Mouse (Mus musculus): ENCODE results near the gene Cd276. TPM values are rescaled to one million over a fixed set of nuclear protein-coding genes. Genes with fewer than 3 reads are reported as not detected.

Gene Cd276
- polyA plus RNA-seq, 1 experiment from 2014 or later: 26.6 TPM

GRCm38 (mm10) chr9:58555685-58556414 lies 613 bp upstream of the Cd276 start:
- 33% methylated on average over 9 of the region's 9 CpGs for WGBS
- peaks cover 6% of the 10 kb centered on the region; the same call in 1 of the 2 replicates for H3K4me1 ChIP-seq (replicated peaks; ENCODE audit: control insufficient read depth, insufficient read depth, low read length)
- peak overlapping the region; percentile 91 for H3K4me3 ChIP-seq (ENCODE audit: low read depth, low read length)
- ATAC-seq (ENCODE audit: low FRiP score) (no peak), DNase-seq (ENCODE audit: low spot score) (no peak)
- no peaks in the 10 kb centered on the region for H3K27me3 ChIP-seq (ENCODE audit: control insufficient read depth, insufficient read depth, low read length)
- no peaks in the 10 kb centered on the region for H3K9me3 ChIP-seq (ENCODE audit: control insufficient read depth, low read length)
- peak overlapping the region; percentile 96; the same call in 1 of the 2 replicates for H3K9ac ChIP-seq (ENCODE audit: low read depth, low read length)
- H3K4me2 ChIP-seq (replicated peaks; ENCODE audit: low read depth, low read length): peak overlapping the region; percentile 94
- H3K27ac ChIP-seq (ENCODE audit: low read depth, low read length): peak overlapping the region; percentile 87
- H3K36me3 ChIP-seq (ENCODE audit: control insufficient read depth, insufficient read depth, low read length): no peaks in the 10 kb centered on the region

GRCm38 (mm10) chr9:58554056-58554907 lies 955 bp downstream of the Cd276 start:
- ATAC-seq (ENCODE audit: low FRiP score): no peak; the same call in none of the 2 replicates
- peak overlapping the region; percentile 87 for H3K27ac ChIP-seq (ENCODE audit: low read depth, low read length)
- peak overlapping the region; percentile 91 for H3K4me3 ChIP-seq (ENCODE audit: low read depth, low read length)
- no peaks in the 10 kb centered on the region for H3K27me3 ChIP-seq (ENCODE audit: control insufficient read depth, insufficient read depth, low read length)
- H3K9ac ChIP-seq (ENCODE audit: low read depth, low read length): peak overlapping the region; percentile 96
- H3K4me2 ChIP-seq (replicated peaks; ENCODE audit: low read depth, low read length): peak overlapping the region; percentile 94
- peaks cover 6% of the 10 kb centered on the region; the same call in 1 of the 2 replicates for H3K4me1 ChIP-seq (replicated peaks; ENCODE audit: control insufficient read depth, insufficient read depth, low read length)
- peak; percentile 74 for DNase-seq (ENCODE audit: low spot score)
- H3K9me3 ChIP-seq (ENCODE audit: control insufficient read depth, low read length): no peaks in the 10 kb centered on the region
- no peaks in the 10 kb centered on the region for H3K36me3 ChIP-seq (ENCODE audit: control insufficient read depth, insufficient read depth, low read length)
- WGBS: 18% methylated on average over 22 of the region's 23 CpGs

DNA sequence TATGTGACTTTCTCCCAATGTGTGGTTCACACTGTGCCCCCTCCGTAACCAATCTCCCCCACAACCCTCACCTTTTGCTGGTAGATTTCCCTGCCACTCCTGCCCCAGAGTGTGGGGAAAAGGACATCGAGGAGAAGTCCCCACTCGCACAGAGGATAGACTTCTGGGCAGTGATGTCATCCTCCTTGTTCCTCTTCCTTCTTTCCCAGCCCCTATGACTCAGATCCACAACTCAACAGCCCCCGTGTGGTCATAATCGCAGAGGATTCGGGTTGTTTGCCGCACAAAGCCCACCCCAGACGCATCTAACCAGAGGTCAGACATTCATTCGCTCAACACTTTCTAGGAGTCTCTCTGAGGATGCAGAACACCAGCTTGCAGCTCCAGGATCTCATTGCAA lies 3.2 kb downstream of the Cd276 start:
- H3K4me1 ChIP-seq (replicated peaks; ENCODE audit: control insufficient read depth, insufficient read depth, low read length): peaks cover 6% of the 10 kb centered on the region; the same call in 1 of the 2 replicates
- no peak for ATAC-seq (ENCODE audit: low FRiP score)
- DNase-seq (ENCODE audit: low spot score): no peak
- H3K9ac ChIP-seq (ENCODE audit: low read depth, low read length): no peak overlapping the region
- H3K36me3 ChIP-seq (ENCODE audit: control insufficient read depth, insufficient read depth, low read length): no peaks in the 10 kb centered on the region
- H3K9me3 ChIP-seq (ENCODE audit: control insufficient read depth, low read length): no peaks in the 10 kb centered on the region
- no peak overlapping the region for H3K27ac ChIP-seq (ENCODE audit: low read depth, low read length)
- H3K4me3 ChIP-seq (ENCODE audit: low read depth, low read length): no peak overlapping the region
- H3K4me2 ChIP-seq (replicated peaks; ENCODE audit: low read depth, low read length): no peak overlapping the region
- 79% methylated on average over 9 of the region's 9 CpGs for WGBS
- no peaks in the 10 kb centered on the region for H3K27me3 ChIP-seq (ENCODE audit: control insufficient read depth, insufficient read depth, low read length)

GRCm38 (mm10) chr9:58550928-58551327 lies 4.3 kb downstream of the Cd276 start:
- Histone ChIP-seq H3K4me1 (replicated peaks; ENCODE audit: control insufficient read depth, insufficient read depth, low read length) (peaks cover 6% of the 10 kb centered on the region; the same call in 1 of the 2 replicates), H3K4me2 (replicated peaks; ENCODE audit: low read depth, low read length) (no peak overlapping the region)

GRCm38 (mm10) chr9:58549694-58550093 lies 5.5 kb downstream of the Cd276 start:
- 86% methylated on average over 3 of the region's 3 CpGs for WGBS

More at GRCm38 (mm10) chr9:58550928-58551327, 4.3 kb downstream of the Cd276 start:
- no peaks in the 10 kb centered on the region for H3K36me3 ChIP-seq (ENCODE audit: control insufficient read depth, insufficient read depth, low read length)
- no peaks in the 10 kb centered on the region for H3K9me3 ChIP-seq (ENCODE audit: control insufficient read depth, low read length)
- no peak overlapping the region for H3K9ac ChIP-seq (ENCODE audit: low read depth, low read length)
- no peaks in the 10 kb centered on the region for H3K27me3 ChIP-seq (ENCODE audit: control insufficient read depth, insufficient read depth, low read length)
- WGBS: 97% methylated on average over 6 of the region's 6 CpGs
- no peak overlapping the region for H3K4me3 ChIP-seq (ENCODE audit: low read depth, low read length)
- ATAC-seq (ENCODE audit: low FRiP score) (no peak), DNase-seq (ENCODE audit: low spot score) (no peak)
- no peak overlapping the region for H3K27ac ChIP-seq (ENCODE audit: low read depth, low read length)

GRCm38 (mm10) chr9:58548897-58549296 lies 6.3 kb downstream of the Cd276 start:
- no peak overlapping the region for H3K4me2 ChIP-seq (replicated peaks; ENCODE audit: low read depth, low read length)
- H3K36me3 ChIP-seq (ENCODE audit: control insufficient read depth, insufficient read depth, low read length): no peaks in the 10 kb centered on the region
- 34% methylated on average over 4 of the region's 4 CpGs for WGBS
- no peaks in the 10 kb centered on the region for H3K27me3 ChIP-seq (ENCODE audit: control insufficient read depth, insufficient read depth, low read length)
- no peak for DNase-seq (ENCODE audit: low spot score)
- H3K27ac ChIP-seq (ENCODE audit: low read depth, low read length): no peak overlapping the region
- no peak for ATAC-seq (ENCODE audit: low FRiP score)
- H3K4me3 ChIP-seq (ENCODE audit: low read depth, low read length): no peak overlapping the region
- no peaks in the 10 kb centered on the region for H3K4me1 ChIP-seq (replicated peaks; ENCODE audit: control insufficient read depth, insufficient read depth, low read length)
- no peak overlapping the region for H3K9ac ChIP-seq (ENCODE audit: low read depth, low read length)
- H3K9me3 ChIP-seq (ENCODE audit: control insufficient read depth, low read length): no peaks in the 10 kb centered on the region

More at GRCm38 (mm10) chr9:58549694-58550093, 5.5 kb downstream of the Cd276 start:
- Histone ChIP-seq H3K4me2 (replicated peaks; ENCODE audit: low read depth, low read length) (no peak overlapping the region), H3K27ac (ENCODE audit: low read depth, low read length) (no peak overlapping the region), H3K36me3 (ENCODE audit: control insufficient read depth, insufficient read depth, low read length) (no peaks in the 10 kb centered on the region), H3K9me3 (ENCODE audit: control insufficient read depth, low read length) (no peaks in the 10 kb centered on the region), H3K27me3 (ENCODE audit: control insufficient read depth, insufficient read depth, low read length) (no peaks in the 10 kb centered on the region), H3K4me1 (replicated peaks; ENCODE audit: control insufficient read depth, insufficient read depth, low read length) (peaks cover 3% of the 10 kb centered on the region; the same call in 1 of the 2 replicates), H3K9ac (ENCODE audit: low read depth, low read length) (no peak overlapping the region), H3K4me3 (ENCODE audit: low read depth, low read length) (no peak overlapping the region)
- DNase-seq (ENCODE audit: low spot score) (no peak), ATAC-seq (ENCODE audit: low FRiP score) (no peak)

GRCm38 (mm10) chr9:58546630-58547360 lies 8.4 kb downstream of the Cd276 start:
- WGBS: 80% methylated on average over 10 of the region's 11 CpGs
- H3K4me1 ChIP-seq (replicated peaks; ENCODE audit: control insufficient read depth, insufficient read depth, low read length): no peaks in the 10 kb centered on the region
- H3K4me3 ChIP-seq (ENCODE audit: low read depth, low read length): no peak overlapping the region
- H3K36me3 ChIP-seq (ENCODE audit: control insufficient read depth, insufficient read depth, low read length): no peaks in the 10 kb centered on the region
- H3K4me2 ChIP-seq (replicated peaks; ENCODE audit: low read depth, low read length): no peak overlapping the region
- H3K9ac ChIP-seq (ENCODE audit: low read depth, low read length): no peak overlapping the region
- no peaks in the 10 kb centered on the region for H3K9me3 ChIP-seq (ENCODE audit: control insufficient read depth, low read length)
- DNase-seq (ENCODE audit: low spot score) (no peak), ATAC-seq (ENCODE audit: low FRiP score) (no peak)
- no peaks in the 10 kb centered on the region for H3K27me3 ChIP-seq (ENCODE audit: control insufficient read depth, insufficient read depth, low read length)
- H3K27ac ChIP-seq (ENCODE audit: low read depth, low read length): no peak overlapping the region

GRCm38 (mm10) chr9:58545428-58545827 lies 9.8 kb downstream of the Cd276 start:
- 74% methylated on average over 6 of the region's 6 CpGs for WGBS
- no peak for DNase-seq (ENCODE audit: low spot score)
- H3K9me3 ChIP-seq (ENCODE audit: control insufficient read depth, low read length): no peaks in the 10 kb centered on the region
- H3K27ac ChIP-seq (ENCODE audit: low read depth, low read length): no peak overlapping the region
- no peaks in the 10 kb centered on the region for H3K36me3 ChIP-seq (ENCODE audit: control insufficient read depth, insufficient read depth, low read length)
- H3K4me3 ChIP-seq (ENCODE audit: low read depth, low read length): no peak overlapping the region
- no peaks in the 10 kb centered on the region for H3K27me3 ChIP-seq (ENCODE audit: control insufficient read depth, insufficient read depth, low read length)
- H3K9ac ChIP-seq (ENCODE audit: low read depth, low read length): no peak overlapping the region
- H3K4me1 ChIP-seq (replicated peaks; ENCODE audit: control insufficient read depth, insufficient read depth, low read length): no peaks in the 10 kb centered on the region
- H3K4me2 ChIP-seq (replicated peaks; ENCODE audit: low read depth, low read length): no peak overlapping the region
- no peak for ATAC-seq (ENCODE audit: low FRiP score)
